Mouse (Mus musculus) C2C12 (cell line): ENCODE results near the gene Mlxipl.

ENCODE experiments used
- CEBPB ChIP-seq: IDR thresholded peaks from one replicate; pipeline ENCODE4 v1.6.1; 2011; ENCODE audit warnings: low read depth, mild to moderate bottlenecking, control low read depth, moderate library complexity
- CTCF ChIP-seq: IDR thresholded peaks from one replicate; pipeline ENCODE4 v1.5.1; 2011; ENCODE audit not compliant: control insufficient read depth, insufficient read depth, insufficient read length
- FOSL1 ChIP-seq: IDR thresholded peaks from one replicate; pipeline ENCODE4 v1.8.0; 2011; ENCODE audit warnings: mild to moderate bottlenecking, low read length; ENCODE audit not compliant: poor library complexity, insufficient read depth, severe bottlenecking
- MAX ChIP-seq: IDR thresholded peaks from one replicate; pipeline ENCODE4 v1.6.1; 2011; ENCODE audit warnings: mild to moderate bottlenecking, control low read depth
- MYOG ChIP-seq: IDR thresholded peaks from one replicate; pipeline ENCODE4 v1.6.1; 2011; ENCODE audit not compliant: control insufficient read depth, insufficient read length; ENCODE audit errors: extremely low read depth
- USF1 ChIP-seq: IDR thresholded peaks from one replicate; pipeline ENCODE4 v1.6.1; 2011; ENCODE audit warnings: low read depth, mild to moderate bottlenecking, control low read depth, moderate library complexity

GRCm38 (mm10) chr5:135171688-135172220, 82.1 kb downstream of the Mlxipl start:
- TF ChIP-seq CTCF: no peak
- TF ChIP-seq CEBPB: no peak
- no peak for TF ChIP-seq MYOG
- no peak for TF ChIP-seq FOSL1
- TF ChIP-seq USF1: no peak
- no peak for TF ChIP-seq MAX
